Mouse (Mus musculus): ENCODE measurements around the gene Nupl2.
A peak's percentile ranks its signal among the peaks of the same experiment; 100 is the strongest.

Gene Nupl2

DNA sequence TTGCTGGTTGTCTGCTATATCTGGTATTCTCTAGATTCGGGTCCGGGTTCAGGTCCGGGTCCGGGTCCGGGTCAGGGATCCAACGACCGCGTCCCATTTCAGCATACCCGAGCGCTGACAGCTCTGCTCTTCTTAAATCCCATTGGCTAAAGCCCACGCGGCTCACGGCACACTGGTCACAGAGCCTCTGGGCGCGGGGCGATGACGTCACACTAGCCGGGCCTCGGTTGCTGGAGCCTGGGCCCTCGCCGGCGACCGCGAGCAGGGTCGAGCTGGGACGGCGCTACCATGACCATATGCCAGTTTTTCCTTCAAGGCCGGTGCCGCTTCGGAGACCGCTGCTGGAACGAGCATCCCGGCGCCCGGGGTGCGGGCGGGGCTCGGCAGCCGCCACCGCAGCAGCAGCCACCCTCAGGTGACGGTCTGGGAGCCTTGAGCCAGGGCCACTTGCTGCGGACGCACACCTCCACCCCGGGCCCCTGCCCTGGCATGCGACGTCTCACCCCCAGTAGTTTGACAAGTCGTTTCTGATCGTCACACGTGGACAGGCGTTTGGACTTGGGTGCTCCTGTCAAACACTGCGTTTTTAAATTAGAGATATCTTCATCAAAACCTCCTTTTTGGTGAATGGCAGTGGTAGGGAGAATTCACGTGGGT lies at the start of gene Nupl2:
TSS of gene Nupl2 (plus strand) at position 175 of the 657 bp plus-strand sequence.
- DNase-seq: peak; percentile 97

- no peak for DNase-seq
Observed at GRCm38 (mm10) chr5:24122221-24122620, 42.5 kb upstream of the Nupl2 start.

DNA sequence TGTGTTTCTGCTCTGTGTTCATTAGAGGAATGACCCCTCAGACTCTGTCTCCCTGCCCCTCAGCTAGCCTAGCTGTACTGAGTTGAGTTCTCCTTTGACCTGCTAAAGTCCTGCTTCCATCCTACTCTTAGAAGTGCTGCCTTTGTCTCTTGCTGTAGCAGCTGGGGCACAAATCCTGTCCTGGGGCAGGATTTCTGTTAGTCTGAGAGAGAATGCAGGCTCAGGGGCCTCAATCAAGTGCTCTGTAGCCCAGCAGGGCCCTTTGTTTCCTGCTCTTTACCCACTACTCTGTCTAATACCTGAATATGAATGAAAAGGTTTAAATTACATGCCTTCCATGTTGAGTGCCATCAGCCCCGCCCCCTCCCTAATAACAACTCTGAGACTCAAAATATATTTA lies 40.6 kb upstream of the Nupl2 start:
- no peak for DNase-seq

GRCm38 (mm10) chr5:24124579-24125276 lies 40.0 kb upstream of the Nupl2 start:
- DNase-seq: no peak

DNA sequence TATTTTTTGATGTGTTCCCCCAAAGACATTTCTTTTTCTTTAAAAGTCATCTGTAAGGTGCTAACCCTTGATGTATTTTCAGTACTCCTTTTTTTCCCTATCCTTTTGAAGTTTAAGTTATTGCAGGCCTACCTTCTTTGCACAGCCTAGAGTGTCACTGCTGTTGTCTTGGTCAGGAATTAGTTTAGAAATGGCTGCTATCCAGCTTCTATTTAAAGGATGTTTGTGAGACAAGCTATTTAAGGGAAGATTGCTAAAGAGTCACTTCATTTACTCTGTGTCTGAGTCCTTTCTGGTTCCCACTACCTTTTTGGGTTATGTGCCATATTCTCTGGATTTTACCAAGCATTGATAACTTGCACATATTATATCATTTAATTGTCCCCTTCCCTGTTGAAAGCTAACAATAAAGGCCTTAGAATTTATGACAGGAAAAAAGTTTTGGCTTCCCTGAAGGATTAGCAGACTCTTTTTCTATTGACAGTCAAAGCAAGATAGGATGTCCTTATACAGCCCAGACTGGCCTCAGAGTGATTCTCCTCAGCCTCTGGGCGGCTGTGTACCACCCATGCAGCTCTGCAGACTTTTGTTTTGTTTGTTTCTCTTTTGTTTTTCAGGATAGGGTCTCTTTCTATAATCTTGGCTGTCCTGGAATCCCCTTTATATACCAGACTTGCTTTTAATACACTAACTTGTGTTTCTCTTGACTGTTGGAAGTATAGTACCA lies 38.7 kb upstream of the Nupl2 start:
- DNase-seq: no peak

GRCm38 (mm10) chr5:24126967-24127366 lies 37.8 kb upstream of the Nupl2 start:
- DNase-seq: no peak

- no peak for DNase-seq
Observed at GRCm38 (mm10) chr5:24146964-24147363, 17.8 kb upstream of the Nupl2 start.

- DNase-seq: no peak
Observed at GRCm38 (mm10) chr5:24152199-24152598, 12.6 kb upstream of the Nupl2 start.

DNA sequence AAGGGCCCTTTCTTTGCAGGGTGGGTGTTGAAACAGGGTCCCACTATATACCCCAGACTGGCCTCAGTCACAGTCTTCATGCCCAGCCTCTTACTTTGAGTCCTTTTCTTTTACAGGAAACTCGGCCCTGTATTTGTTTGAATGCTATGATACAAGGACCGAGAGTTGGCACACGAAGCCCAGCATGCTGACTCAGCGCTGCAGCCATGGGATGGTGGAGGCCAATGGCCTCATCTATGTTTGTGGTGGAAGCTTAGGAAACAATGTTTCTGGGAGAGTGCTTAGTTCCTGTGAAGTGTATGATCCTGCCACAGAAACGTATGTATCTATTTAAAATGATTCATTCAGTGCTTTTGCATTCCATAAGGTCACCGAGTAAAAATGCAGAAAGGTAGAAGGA lies 8.0 kb upstream of the Nupl2 start:
- DNase-seq: no peak

DNA sequence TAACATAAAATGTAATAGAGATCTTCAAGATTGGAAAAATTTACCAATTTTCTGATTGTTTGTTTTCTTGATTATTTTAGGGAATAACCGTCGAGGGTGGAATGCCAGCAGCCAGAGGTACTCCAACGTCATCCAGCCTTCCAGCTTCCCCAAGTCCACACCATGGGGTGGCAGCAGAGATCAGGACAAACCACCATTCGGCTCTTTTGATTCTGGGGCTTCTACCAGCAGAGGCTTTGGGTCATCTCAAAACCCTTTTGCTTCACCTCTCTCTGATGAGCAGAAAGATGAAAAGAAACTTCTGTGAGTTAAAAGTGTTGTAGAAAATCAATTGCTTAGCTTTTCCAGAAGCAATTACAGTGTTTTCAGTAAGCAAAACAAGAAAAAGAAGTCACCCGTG lies 2.5 kb downstream of the Nupl2 start:
- DNase-seq: peak in 1 of 2 experiments; percentile 9

GRCm38 (mm10) chr5:24169881-24170280 lies 5.1 kb downstream of the Nupl2 start:
- DNase-seq: no peak

DNA sequence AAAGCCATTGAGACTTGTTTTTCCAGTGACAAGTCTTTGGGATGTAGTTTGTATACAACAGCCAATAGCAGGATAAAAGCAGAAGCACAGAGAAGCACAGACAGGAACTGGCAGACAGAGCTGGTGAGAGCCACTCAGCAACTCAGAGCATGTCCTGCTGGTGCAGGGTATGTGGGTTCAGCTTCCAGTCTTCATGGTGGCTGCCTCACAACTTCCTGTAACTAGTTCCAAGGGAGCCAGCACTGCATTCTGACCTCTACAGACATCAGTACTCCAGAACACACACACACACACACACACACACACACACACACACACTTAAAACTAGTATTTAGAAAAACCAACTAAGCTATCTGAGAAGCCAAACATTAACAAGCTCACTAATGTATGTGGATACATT lies 7.3 kb downstream of the Nupl2 start:
- no peak for DNase-seq

GRCm38 (mm10) chr5:24181514-24182295 lies 16.9 kb downstream of the Nupl2 start:
- DNase-seq: no peak

DNA sequence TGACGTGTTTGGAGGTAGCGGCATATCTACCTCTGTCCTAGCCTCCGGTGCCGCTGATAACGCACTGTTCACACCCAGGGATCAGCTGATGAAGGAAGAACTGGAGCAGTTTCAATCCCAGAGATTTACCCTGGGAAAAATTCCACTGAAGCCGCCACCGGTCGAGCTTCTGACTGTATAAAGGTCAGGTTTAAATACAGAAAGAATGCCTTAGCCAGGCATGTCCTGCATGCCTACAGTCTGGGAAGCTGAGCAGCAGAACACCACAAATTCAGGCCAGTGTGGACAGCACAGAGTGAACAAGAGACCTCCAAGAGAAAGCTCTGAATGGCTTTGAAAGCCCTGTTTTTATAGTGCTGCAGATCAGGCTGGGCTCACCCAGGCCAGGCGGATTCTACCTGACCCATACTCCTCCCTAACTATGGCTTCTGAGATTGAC lies 17.6 kb downstream of the Nupl2 start:
- DNase-seq: no peak

- DNase-seq: no peak
Observed at GRCm38 (mm10) chr5:24183096-24183495, 18.3 kb downstream of the Nupl2 start.

DNA sequence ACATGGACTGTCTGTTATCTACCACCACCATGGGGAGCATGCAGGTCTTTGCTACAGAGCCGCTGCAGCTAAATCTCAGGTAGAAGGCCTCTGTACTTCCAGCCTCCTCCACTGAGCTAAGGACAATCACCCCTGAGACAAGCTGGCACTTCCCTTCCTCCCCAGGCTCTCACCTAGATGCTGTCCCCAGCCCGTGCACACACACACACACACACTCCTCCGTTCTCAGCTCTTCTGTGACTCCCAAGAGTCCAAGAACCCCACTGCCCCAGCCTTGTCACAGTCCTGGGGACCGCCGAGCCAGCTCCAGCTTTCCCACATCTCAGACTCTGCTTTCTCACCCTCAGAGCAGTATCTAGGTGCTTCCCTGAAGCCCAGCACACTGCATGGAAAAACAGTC lies 19.2 kb downstream of the Nupl2 start:
- no peak for DNase-seq

- DNase-seq: no peak
Observed at GRCm38 (mm10) chr5:24188476-24188875, 23.7 kb downstream of the Nupl2 start.

DNA sequence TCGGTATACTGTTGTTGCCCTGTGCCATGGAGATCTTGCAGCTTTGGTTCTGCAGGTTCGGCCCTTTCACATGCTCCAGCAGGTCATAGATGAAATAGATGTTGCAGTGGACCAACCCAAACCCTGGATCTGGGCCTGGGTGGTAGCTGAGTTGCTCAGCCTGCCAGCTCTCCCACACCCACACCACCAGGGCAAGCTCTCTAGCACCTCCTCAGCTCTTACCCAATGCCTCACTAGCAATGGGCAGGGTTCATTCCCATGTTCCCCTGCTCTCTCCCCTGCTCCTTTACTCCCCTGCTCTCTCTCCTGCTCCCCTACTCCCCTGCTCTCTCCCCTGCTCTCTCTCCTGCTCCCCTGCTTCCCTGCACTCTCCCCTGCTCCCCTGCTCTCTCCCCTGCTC lies 27.1 kb downstream of the Nupl2 start:
- no peak for DNase-seq

DNA sequence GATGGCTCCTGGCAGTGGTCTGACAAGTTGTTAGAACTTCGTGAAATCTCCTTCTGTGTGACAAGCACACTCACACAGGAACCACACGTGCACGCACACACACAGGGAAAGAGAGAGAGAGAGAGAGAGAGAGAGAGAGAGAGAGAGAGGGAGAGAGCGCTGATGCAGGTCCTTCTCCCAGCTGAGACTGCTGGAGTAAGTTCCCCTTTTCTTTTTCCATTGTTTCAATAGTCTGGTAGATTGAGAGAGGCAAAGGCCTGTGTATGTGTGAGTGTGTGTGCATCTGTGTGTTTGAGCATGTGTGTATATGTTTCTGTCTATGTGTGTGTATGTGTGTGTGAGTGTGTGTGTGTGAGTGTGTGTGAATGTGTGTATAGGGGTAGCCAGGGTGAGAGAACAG lies 36.2 kb downstream of the Nupl2 start:
- no peak for DNase-seq

DNA sequence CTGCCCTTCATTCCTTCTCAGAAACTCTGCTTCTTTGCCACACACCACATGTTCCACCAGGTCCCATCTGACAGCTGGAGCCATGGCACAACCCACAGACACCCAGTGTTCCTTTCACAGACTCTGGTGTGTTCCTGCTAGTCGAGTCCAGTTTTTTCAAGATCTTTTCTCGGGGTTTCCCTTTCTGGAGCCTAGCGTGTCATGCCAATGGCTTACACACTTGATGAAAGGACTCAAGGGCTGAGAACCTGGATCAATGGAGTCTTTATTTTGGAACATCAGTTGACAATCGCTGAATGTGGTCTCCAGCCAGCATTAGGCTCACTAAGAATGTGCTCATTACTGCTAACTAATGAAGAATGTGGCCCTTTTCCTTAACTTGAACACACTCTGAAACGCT lies 37.7 kb downstream of the Nupl2 start:
- no peak for DNase-seq

DNA sequence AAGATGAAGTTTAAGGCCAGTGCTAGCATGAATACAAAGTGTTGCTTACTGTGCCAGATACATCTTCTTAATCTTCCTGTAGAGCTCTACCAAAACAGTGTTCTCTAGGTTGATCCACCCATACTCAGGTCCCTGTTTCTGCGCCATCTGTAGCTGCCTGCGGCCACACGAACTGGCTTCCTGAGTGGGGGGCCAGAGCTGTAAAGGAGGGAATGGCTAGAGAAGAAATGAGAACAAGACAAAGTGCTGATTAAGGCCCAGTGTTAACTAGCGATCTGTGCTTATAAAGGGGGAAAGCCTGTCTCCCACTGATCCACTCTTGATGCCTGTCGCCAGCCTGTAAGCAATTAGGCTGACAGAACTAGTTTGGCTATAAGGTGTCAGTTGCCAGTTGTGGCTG lies 38.5 kb downstream of the Nupl2 start:
- DNase-seq: no peak

- DNase-seq: no peak
Observed at GRCm38 (mm10) chr5:24207965-24208364, 43.2 kb downstream of the Nupl2 start.

GRCm38 (mm10) chr5:24208505-24208904 lies 43.7 kb downstream of the Nupl2 start:
- no peak for DNase-seq
